Mouse (Mus musculus): ENCODE measurements at regions not wholly inside any gene's neighbourhood (a gene's known extent, or its start where the extent isn't known, plus 50 kb on each side); places are given as distances from the start of the nearest gene placed in this dataset.
"Not testable (repeated sequence)": the region's sequence is repeated elsewhere in the genome, so short reads cannot be mapped to it uniquely, and the experiment has no call there.

- not testable (repeated sequence) for DNase-seq
Observed at GRCm38 (mm10) chr3:121582711-121583110, 50.5 kb upstream of the Slc44a3 start.
